Mouse (Mus musculus): ENCODE results near the gene Stxbp2. TPM values are rescaled to one million over a fixed set of nuclear protein-coding genes. Genes with fewer than 3 reads are reported as not detected.

Stxbp2 gene
- polyA plus RNA-seq, 1 experiment from 2014 or later: 32.1 TPM

Other genes starting within 250 kb of the Stxbp2 start
- 10.0 and 12.0 TPM in 2 replicates for gene Arhgef18, start 237.9 kb upstream of the Stxbp2 start, polyA plus RNA-seq (2015; fragmentation: Nextera tagmentation; extraction: Ambion mirVana)
- gene Pex11g, start 163.3 kb upstream of the Stxbp2 start, polyA plus RNA-seq (2015; fragmentation: Nextera tagmentation; extraction: Ambion mirVana): 4.2 and 5.3 TPM in 2 replicates
- gene Tex45, start 160.1 kb upstream of the Stxbp2 start, polyA plus RNA-seq (2015; fragmentation: Nextera tagmentation; extraction: Ambion mirVana): 0.30 and 0.54 TPM in 2 replicates
- gene Zfp358, start 137.8 kb upstream of the Stxbp2 start, polyA plus RNA-seq (2015; fragmentation: Nextera tagmentation; extraction: Ambion mirVana): 77.4 and 79.9 TPM in 2 replicates
- gene Mcoln1, start 130.5 kb upstream of the Stxbp2 start, polyA plus RNA-seq (2015; fragmentation: Nextera tagmentation; extraction: Ambion mirVana): 90.1 and 92.0 TPM in 2 replicates
- 34.8 and 37.3 TPM in 2 replicates for gene Pnpla6, start 115.6 kb upstream of the Stxbp2 start, polyA plus RNA-seq (2015; fragmentation: Nextera tagmentation; extraction: Ambion mirVana)
- 0.36 and 0.62 TPM in 2 replicates for gene C330021F23Rik, start 63.0 kb upstream of the Stxbp2 start, polyA plus RNA-seq (2015; fragmentation: Nextera tagmentation; extraction: Ambion mirVana)
- 37.0 and 38.2 TPM in 2 replicates for gene Camsap3, start 43.7 kb upstream of the Stxbp2 start, polyA plus RNA-seq (2015; fragmentation: Nextera tagmentation; extraction: Ambion mirVana)
- 52.1 and 55.5 TPM in 2 replicates for gene Xab2, start 9.6 kb upstream of the Stxbp2 start, polyA plus RNA-seq (2015; fragmentation: Nextera tagmentation; extraction: Ambion mirVana)
- gene Pet100, start 9.4 kb upstream of the Stxbp2 start, polyA plus RNA-seq (2015; fragmentation: Nextera tagmentation; extraction: Ambion mirVana): 116 and 122 TPM in 2 replicates
- gene Pcp2, start 5.4 kb upstream of the Stxbp2 start, polyA plus RNA-seq (2015; fragmentation: Nextera tagmentation; extraction: Ambion mirVana): 0.23 and 0.45 TPM in 2 replicates
- 0.16 and 0.65 TPM in 2 replicates for gene Retn, start 24.8 kb downstream of the Stxbp2 start, polyA plus RNA-seq (2015; fragmentation: Nextera tagmentation; extraction: Ambion mirVana)
- 0.10 TPM in 1 of 2 replicates, not detected in the other for gene Mcemp1, start 34.8 kb downstream of the Stxbp2 start, polyA plus RNA-seq (2015; fragmentation: Nextera tagmentation; extraction: Ambion mirVana)
- 14.6 and 16.8 TPM in 2 replicates for gene Fcor, start 41.4 kb downstream of the Stxbp2 start, polyA plus RNA-seq (2015; fragmentation: Nextera tagmentation; extraction: Ambion mirVana)
- gene Trappc5, start 45.3 kb downstream of the Stxbp2 start, polyA plus RNA-seq (2015; fragmentation: Nextera tagmentation; extraction: Ambion mirVana): 53.4 and 57.9 TPM in 2 replicates
- 0.36 and 0.51 TPM in 2 replicates for gene Fcer2a, start 63.2 kb downstream of the Stxbp2 start, polyA plus RNA-seq (2015; fragmentation: Nextera tagmentation; extraction: Ambion mirVana)
- gene Clec4g, start 89.7 kb downstream of the Stxbp2 start, polyA plus RNA-seq (2015; fragmentation: Nextera tagmentation; extraction: Ambion mirVana): not detected in 2 replicates
- not detected in 2 replicates for gene Cd209a, start 118.0 kb downstream of the Stxbp2 start, polyA plus RNA-seq (2015; fragmentation: Nextera tagmentation; extraction: Ambion mirVana)
- not detected in 2 replicates for gene Cd209e, start 223.4 kb downstream of the Stxbp2 start, polyA plus RNA-seq (2015; fragmentation: Nextera tagmentation; extraction: Ambion mirVana)
- not detected in 2 replicates for gene Cd209d, start 247.6 kb downstream of the Stxbp2 start, polyA plus RNA-seq (2015; fragmentation: Nextera tagmentation; extraction: Ambion mirVana)

Measured in hindbrain, embryonic 13.5 days (tissue).